Mouse (Mus musculus): ENCODE results near the gene Rlim. TPM values are rescaled to one million over a fixed set of nuclear protein-coding genes. Genes with fewer than 3 reads are reported as not detected.
A peak's percentile ranks its signal among the peaks of the same experiment; 100 is the strongest.

Gene Rlim
- 18.2 and 18.3 TPM in 2 replicates for polyA plus RNA-seq (2015; fragmentation: Nextera tagmentation; extraction: Ambion mirVana)

GRCm38 (mm10) chrX:103981169-103981689 lies at the start of gene Rlim:
Gene Rlim, minus strand, starts transcription at chrX:103981284.
- peaks cover 37% of the 10 kb centered on the region for H3K27me3 ChIP-seq (replicated peaks)
- 12% methylated on average over 27 of the region's 27 CpGs for WGBS
- H3K4me2 ChIP-seq: peak within 1 kb of the TSS; percentile 70
- peaks cover 18% of the 10 kb centered on the region for H3K36me3 ChIP-seq
- ATAC-seq (ENCODE audit: extremely low read depth, insufficient number of reproducible peaks, low FRiP score, low TSS enrichment): peak; percentile 99
- peak within 1 kb of the TSS; percentile 95 for H3K27ac ChIP-seq (replicated peaks)
- no peaks in the 10 kb centered on the region for H3K9me3 ChIP-seq
- H3K9ac ChIP-seq: peak within 1 kb of the TSS; percentile 92
- H3K4me3 ChIP-seq: peak within 1 kb of the TSS; percentile 81
- no peaks in the 10 kb centered on the region for H3K4me1 ChIP-seq

- Histone ChIP-seq H3K4me2 (no peak overlapping the region), H3K4me3 (no peak overlapping the region), H3K36me3 (no peaks in the 10 kb centered on the region), H3K9ac (no peak overlapping the region), H3K4me1 (no peaks in the 10 kb centered on the region), H3K27me3 (replicated peaks) (peaks cover 30% of the 10 kb centered on the region), H3K9me3 (no peaks in the 10 kb centered on the region), H3K27ac (replicated peaks) (no peak overlapping the region)
- ATAC-seq (ENCODE audit: extremely low read depth, insufficient number of reproducible peaks, low FRiP score, low TSS enrichment): no peak
- WGBS: 67% methylated on average over 1 of the region's 1 CpGs
Measured at GRCm38 (mm10) chrX:104017196-104017595, 36.1 kb upstream of the Rlim start.

GRCm38 (mm10) chrX:104015048-104015447 lies 34.0 kb upstream of the Rlim start:
- Histone ChIP-seq H3K4me3 (no peak overlapping the region), H3K4me1 (no peaks in the 10 kb centered on the region), H3K4me2 (no peak overlapping the region), H3K27ac (replicated peaks) (no peak overlapping the region), H3K9ac (no peak overlapping the region), H3K9me3 (no peaks in the 10 kb centered on the region), H3K27me3 (replicated peaks) (peaks cover 29% of the 10 kb centered on the region), H3K36me3 (no peaks in the 10 kb centered on the region)
- 75% methylated on average over 4 of the region's 4 CpGs for WGBS
- no peak for ATAC-seq (ENCODE audit: extremely low read depth, insufficient number of reproducible peaks, low FRiP score, low TSS enrichment)

GRCm38 (mm10) chrX:104013318-104013811 lies 32.3 kb upstream of the Rlim start:
- WGBS: 25% methylated on average over 4 of the region's 4 CpGs
- no peak overlapping the region for H3K4me2 ChIP-seq
- peaks cover 9% of the 10 kb centered on the region; the same call in 1 of the 2 replicates for H3K9me3 ChIP-seq
- no peak overlapping the region for H3K9ac ChIP-seq
- no peaks in the 10 kb centered on the region for H3K36me3 ChIP-seq
- H3K27me3 ChIP-seq (replicated peaks): peaks cover 24% of the 10 kb centered on the region; the same call in 1 of the 2 replicates
- ATAC-seq (ENCODE audit: extremely low read depth, insufficient number of reproducible peaks, low FRiP score, low TSS enrichment): no peak
- no peak overlapping the region for H3K27ac ChIP-seq (replicated peaks)
- no peaks in the 10 kb centered on the region for H3K4me1 ChIP-seq
- H3K4me3 ChIP-seq: no peak overlapping the region

GRCm38 (mm10) chrX:103994741-103995140 lies 13.7 kb upstream of the Rlim start:
- Histone ChIP-seq H3K9me3 (no peaks in the 10 kb centered on the region), H3K4me1 (no peaks in the 10 kb centered on the region), H3K27me3 (replicated peaks) (peaks cover 73% of the 10 kb centered on the region), H3K27ac (replicated peaks) (no peak overlapping the region), H3K36me3 (no peaks in the 10 kb centered on the region), H3K9ac (no peak overlapping the region), H3K4me2 (no peak overlapping the region), H3K4me3 (no peak overlapping the region)
- WGBS: 19% methylated on average over 3 of the region's 3 CpGs
- ATAC-seq (ENCODE audit: extremely low read depth, insufficient number of reproducible peaks, low FRiP score, low TSS enrichment): no peak

- peaks cover 67% of the 10 kb centered on the region for H3K27me3 ChIP-seq (replicated peaks)
- no peak overlapping the region for H3K4me3 ChIP-seq
- WGBS: 47% methylated on average over 6 of the region's 6 CpGs
- H3K9me3 ChIP-seq: no peaks in the 10 kb centered on the region
- no peak overlapping the region for H3K4me2 ChIP-seq
- H3K4me1 ChIP-seq: no peaks in the 10 kb centered on the region
- no peak overlapping the region for H3K27ac ChIP-seq (replicated peaks)
- no peak for ATAC-seq (ENCODE audit: extremely low read depth, insufficient number of reproducible peaks, low FRiP score, low TSS enrichment)
- H3K36me3 ChIP-seq: no peaks in the 10 kb centered on the region
- H3K9ac ChIP-seq: no peak overlapping the region
Measured at GRCm38 (mm10) chrX:103993864-103994263, 12.8 kb upstream of the Rlim start.

GRCm38 (mm10) chrX:103991702-103992101 lies 10.6 kb upstream of the Rlim start:
- no peak for ATAC-seq (ENCODE audit: extremely low read depth, insufficient number of reproducible peaks, low FRiP score, low TSS enrichment)
- H3K4me1 ChIP-seq: no peaks in the 10 kb centered on the region

GRCm38 (mm10) chrX:103990392-103990791 lies 9.3 kb upstream of the Rlim start:
- no peak overlapping the region for H3K4me2 ChIP-seq
- ATAC-seq (ENCODE audit: extremely low read depth, insufficient number of reproducible peaks, low FRiP score, low TSS enrichment): no peak
- no peaks in the 10 kb centered on the region for H3K9me3 ChIP-seq
- no peak overlapping the region for H3K4me3 ChIP-seq
- H3K27ac ChIP-seq (replicated peaks): no peak overlapping the region
- no peaks in the 10 kb centered on the region for H3K4me1 ChIP-seq
- 50% methylated on average over 2 of the region's 2 CpGs for WGBS
- H3K36me3 ChIP-seq: no peaks in the 10 kb centered on the region
- peaks cover 54% of the 10 kb centered on the region for H3K27me3 ChIP-seq (replicated peaks)
- H3K9ac ChIP-seq: no peak overlapping the region

More at GRCm38 (mm10) chrX:103991702-103992101, 10.6 kb upstream of the Rlim start:
- H3K27ac ChIP-seq (replicated peaks): no peak overlapping the region
- no peak overlapping the region for H3K4me3 ChIP-seq
- no peak overlapping the region for H3K4me2 ChIP-seq
- peaks cover 55% of the 10 kb centered on the region for H3K27me3 ChIP-seq (replicated peaks)
- 31% methylated on average over 10 of the region's 10 CpGs for WGBS
- no peak overlapping the region for H3K9ac ChIP-seq
- no peaks in the 10 kb centered on the region for H3K9me3 ChIP-seq
- no peaks in the 10 kb centered on the region for H3K36me3 ChIP-seq

GRCm38 (mm10) chrX:103987215-103987964 lies 6.3 kb upstream of the Rlim start:
- no peak overlapping the region for H3K9ac ChIP-seq
- no peak overlapping the region for H3K4me3 ChIP-seq
- no peak for ATAC-seq (ENCODE audit: extremely low read depth, insufficient number of reproducible peaks, low FRiP score, low TSS enrichment)
- peak overlapping the region; percentile 20; the same call in 1 of the 2 replicates for H3K27ac ChIP-seq (replicated peaks)
- H3K9me3 ChIP-seq: no peaks in the 10 kb centered on the region
- peaks cover 39% of the 10 kb centered on the region for H3K27me3 ChIP-seq (replicated peaks)
- H3K36me3 ChIP-seq: no peaks in the 10 kb centered on the region
- WGBS: 24% methylated on average over 12 of the region's 12 CpGs
- no peak overlapping the region for H3K4me2 ChIP-seq
- no peaks in the 10 kb centered on the region for H3K4me1 ChIP-seq

GRCm38 (mm10) chrX:103986159-103986558 lies 5.1 kb upstream of the Rlim start:
- no peak overlapping the region for H3K4me2 ChIP-seq
- 26% methylated on average over 6 of the region's 6 CpGs for WGBS
- no peak for ATAC-seq (ENCODE audit: extremely low read depth, insufficient number of reproducible peaks, low FRiP score, low TSS enrichment)

GRCm38 (mm10) chrX:103984992-103985391 lies 3.9 kb upstream of the Rlim start:
- no peaks in the 10 kb centered on the region for H3K4me1 ChIP-seq
- 39% methylated on average over 5 of the region's 5 CpGs for WGBS

More at GRCm38 (mm10) chrX:103986159-103986558, 5.1 kb upstream of the Rlim start:
- no peaks in the 10 kb centered on the region for H3K36me3 ChIP-seq
- H3K4me3 ChIP-seq: no peak overlapping the region
- H3K27ac ChIP-seq (replicated peaks): no peak overlapping the region
- H3K4me1 ChIP-seq: no peaks in the 10 kb centered on the region
- H3K27me3 ChIP-seq (replicated peaks): peaks cover 39% of the 10 kb centered on the region
- no peaks in the 10 kb centered on the region for H3K9me3 ChIP-seq
- H3K9ac ChIP-seq: no peak overlapping the region

More at GRCm38 (mm10) chrX:103984992-103985391, 3.9 kb upstream of the Rlim start:
- H3K9ac ChIP-seq: no peak overlapping the region
- H3K36me3 ChIP-seq: no peaks in the 10 kb centered on the region
- no peak overlapping the region for H3K4me3 ChIP-seq
- ATAC-seq (ENCODE audit: extremely low read depth, insufficient number of reproducible peaks, low FRiP score, low TSS enrichment): no peak
- no peak overlapping the region for H3K27ac ChIP-seq (replicated peaks)
- H3K27me3 ChIP-seq (replicated peaks): peaks cover 48% of the 10 kb centered on the region
- no peaks in the 10 kb centered on the region for H3K9me3 ChIP-seq
- H3K4me2 ChIP-seq: no peak overlapping the region
